Mouse (Mus musculus) limb, embryonic 14.5 days (tissue): ENCODE results near the gene Dexi. TPM values are rescaled to one million over a fixed set of nuclear protein-coding genes. Genes with fewer than 3 reads are reported as not detected.

Experiments
- ATAC-seq: fragments of 200-750 bp; cut with Nextera tagmentation; 2 replicates; pipeline ENCODE4 v1.8.0; 2017; ENCODE audit warnings: low read depth, moderate number of reproducible peaks, moderate TSS enrichment; ENCODE audit not compliant: low FRiP score
- DNase-seq: peaks from one replicate; pipeline ENCODE4 v3.0.0-alpha.2; 2015; ENCODE audit warnings: low spot score
- H3K27ac ChIP-seq: fragments of 300-500 bp; sonication (generic); replicated peaks from 2 replicates; pipeline ENCODE4 v1.5.1; 2014; ENCODE audit warnings: low read depth, mild to moderate bottlenecking, low read length, moderate library complexity, mixed read lengths
- H3K27me3 ChIP-seq: fragments of 300-500 bp; sonication (generic); 2 replicates; pipeline ENCODE4 v1.6.1; 2014; ENCODE audit warnings: low read length, mixed read lengths; ENCODE audit not compliant: control insufficient read depth, insufficient read depth
- H3K36me3 ChIP-seq: fragments of 300-500 bp; sonication (generic); 2 replicates; pipeline ENCODE4 v1.6.1; 2014; ENCODE audit warnings: mild to moderate bottlenecking, low read length, moderate library complexity, mixed read lengths; ENCODE audit not compliant: control insufficient read depth, insufficient read depth
- H3K4me1 ChIP-seq: fragments of 300-500 bp; sonication (generic); 2 replicates; pipeline ENCODE4 v1.6.1; 2014; ENCODE audit warnings: antibody characterized with exemption, low read length, mixed read lengths; ENCODE audit not compliant: control insufficient read depth, insufficient read depth
- H3K4me2 ChIP-seq: fragments of 300-500 bp; sonication (generic); replicated peaks from 2 replicates; pipeline ENCODE4 v1.6.1; 2014; ENCODE audit warnings: low read depth, mild to moderate bottlenecking, low read length, moderate library complexity; ENCODE audit not compliant: severe bottlenecking
- H3K4me3 ChIP-seq: fragments of 300-500 bp; sonication (generic); replicated peaks from 2 replicates; pipeline ENCODE4 v1.5.1; 2014; ENCODE audit warnings: low read length
- H3K9ac ChIP-seq: fragments of 300-500 bp; sonication (generic); 2 replicates; pipeline ENCODE4 v1.6.1; 2014; ENCODE audit warnings: mild to moderate bottlenecking, low read depth, low read length, moderate library complexity; ENCODE audit not compliant: severe bottlenecking
- H3K9me3 ChIP-seq: fragments of 300-500 bp; sonication (generic); 2 replicates; pipeline ENCODE4 v1.6.1; 2016; ENCODE audit warnings: low read length; ENCODE audit not compliant: control insufficient read depth
- POLR2A ChIP-seq: fragments of 200-500 bp; IDR thresholded peaks from 2 replicates; pipeline ENCODE4 v1.8.0; 2012; ENCODE audit warnings: inconsistent platforms, mild to moderate bottlenecking, moderate library complexity, borderline replicate concordance; ENCODE audit not compliant: insufficient read depth, insufficient read length; ENCODE audit errors: extremely low read depth
- WGBS: fragments of 180-500 bp; shearing (Covaris S2); extraction: QIAGEN DNeasy Blood & Tissue Kit; methylation state at CpG from one replicate; pipeline ENCODE4 v1.1.7; 2014; 5-methylcytosine and 5-hydroxymethylcytosine counted together
- polyA plus RNA-seq, 2 experiments: library from polyadenylated mRNA; depleted of rRNA in 1 of 2; stranded (reverse) in 1 of 2; unstranded in 1 of 2; fragments of >200 nt; fragmentation: Nextera tagmentation in 1 of 2; extraction: Ambion mirVana in 1 of 2; gene quantifications; 2 replicates each; pipeline versions ENCODE4 v1.2.1 to v1.2.3; 2012 to 2014

The Dexi gene
- polyA plus RNA-seq, 2 experiments: 31.5 to 51.2 TPM

- no peak for ATAC-seq
- H3K4me2 ChIP-seq: no peak overlapping the region
- no peak overlapping the region for H3K9ac ChIP-seq
- WGBS: 84% methylated on average over 7 of the region's 7 CpGs
- no peak overlapping the region for H3K4me3 ChIP-seq
- no peaks in the 10 kb centered on the region for H3K9me3 ChIP-seq
- H3K27me3 ChIP-seq: 0 out of 2 replicates have a peak, but pooled peaks cover 9% of the 10 kb centered on the region
- H3K27ac ChIP-seq: no peak overlapping the region
- no peak for TF ChIP-seq POLR2A
- H3K36me3 ChIP-seq: no peaks in the 10 kb centered on the region
- 0 out of 2 replicates have a peak, but pooled peaks cover 3% of the 10 kb centered on the region for H3K4me1 ChIP-seq
- DNase-seq: no peak
Observed at GRCm38 (mm10) chr16:10488769-10489481, 53.9 kb downstream of the Dexi start.

DNA sequence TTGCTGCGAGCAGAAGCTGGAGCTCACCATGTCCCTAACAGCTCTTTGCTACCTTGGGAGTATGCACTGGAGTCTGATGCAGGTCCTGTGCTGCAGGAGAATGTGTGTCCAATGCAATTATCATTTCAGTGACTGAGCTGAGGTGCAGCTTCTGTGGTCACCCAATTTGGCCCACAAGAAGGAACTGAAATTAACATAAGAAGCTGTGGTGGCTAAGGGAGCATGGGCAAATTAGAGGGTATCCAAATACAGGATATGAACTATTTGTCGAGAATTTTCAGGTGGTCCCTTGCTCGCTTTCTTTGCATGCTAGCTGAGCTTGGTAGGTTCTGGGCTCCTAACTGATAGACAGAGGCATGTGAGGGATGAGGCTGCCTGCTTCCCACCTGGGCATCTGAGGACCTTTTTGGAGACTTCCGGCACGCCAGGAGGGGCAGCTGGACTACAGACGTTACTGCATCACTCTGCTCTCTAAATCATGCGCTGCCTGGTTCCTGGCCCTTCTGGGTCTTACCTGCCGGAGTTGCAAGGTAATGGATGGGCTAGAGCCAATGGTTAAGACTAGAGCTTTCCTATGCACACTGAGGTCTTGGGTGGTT is 54.9 kb downstream of the Dexi start:
- Histone ChIP-seq H3K27ac (no peak overlapping the region), H3K9me3 (no peaks in the 10 kb centered on the region), H3K4me1 (0 out of 2 replicates have a peak, but pooled peaks cover 3% of the 10 kb centered on the region), H3K4me3 (no peak overlapping the region), H3K27me3 (0 out of 2 replicates have a peak, but pooled peaks cover 9% of the 10 kb centered on the region), H3K9ac (no peak overlapping the region), H3K4me2 (no peak overlapping the region), H3K36me3 (no peaks in the 10 kb centered on the region)
- WGBS: 86% methylated on average over 8 of the region's 8 CpGs
- ATAC-seq (no peak), DNase-seq (no peak)
- no peak for TF ChIP-seq POLR2A

GRCm38 (mm10) chr16:10486993-10487392 is 55.9 kb downstream of the Dexi start:
- H3K4me3 ChIP-seq: no peak overlapping the region
- no peak overlapping the region for H3K9ac ChIP-seq
- H3K27ac ChIP-seq: no peak overlapping the region
- no peak overlapping the region for H3K4me2 ChIP-seq
- H3K27me3 ChIP-seq: 0 out of 2 replicates have a peak, but pooled peaks cover 9% of the 10 kb centered on the region
- H3K4me1 ChIP-seq: 0 out of 2 replicates have a peak, but pooled peaks cover 3% of the 10 kb centered on the region
- no peak for ATAC-seq
- H3K36me3 ChIP-seq: no peaks in the 10 kb centered on the region
- TF ChIP-seq POLR2A: no peak
- no peaks in the 10 kb centered on the region for H3K9me3 ChIP-seq
- DNase-seq: no peak
- 52% methylated on average over 3 of the region's 3 CpGs for WGBS

DNA sequence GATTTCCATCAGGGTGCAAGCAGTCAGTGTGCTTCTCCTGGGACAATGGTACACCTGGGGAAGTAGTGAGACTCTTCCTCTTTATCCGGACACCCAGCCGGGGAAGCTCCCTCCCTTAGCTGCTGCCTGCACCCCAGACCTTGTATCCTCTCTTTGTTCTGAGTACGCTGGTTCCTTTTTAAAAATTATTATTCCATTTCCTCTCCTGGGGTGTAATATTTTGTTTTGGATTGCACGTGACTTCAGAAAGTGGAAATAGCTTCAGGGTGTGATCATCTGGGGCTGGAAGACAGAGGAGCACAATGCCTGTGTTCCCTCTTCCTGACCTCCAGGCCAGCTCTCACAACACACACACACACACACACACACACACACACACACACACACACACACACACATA is 60.5 kb downstream of the Dexi start:
- Histone ChIP-seq H3K27ac (no peak overlapping the region), H3K9me3 (no peaks in the 10 kb centered on the region), H3K4me3 (no peak overlapping the region), H3K4me1 (no peaks in the 10 kb centered on the region), H3K36me3 (no peaks in the 10 kb centered on the region), H3K4me2 (no peak overlapping the region), H3K27me3 (no peaks in the 10 kb centered on the region), H3K9ac (no peak overlapping the region)
- DNase-seq (no peak), ATAC-seq (no peak)
- no peak for TF ChIP-seq POLR2A
- 66% methylated on average over 4 of the region's 4 CpGs for WGBS

DNA sequence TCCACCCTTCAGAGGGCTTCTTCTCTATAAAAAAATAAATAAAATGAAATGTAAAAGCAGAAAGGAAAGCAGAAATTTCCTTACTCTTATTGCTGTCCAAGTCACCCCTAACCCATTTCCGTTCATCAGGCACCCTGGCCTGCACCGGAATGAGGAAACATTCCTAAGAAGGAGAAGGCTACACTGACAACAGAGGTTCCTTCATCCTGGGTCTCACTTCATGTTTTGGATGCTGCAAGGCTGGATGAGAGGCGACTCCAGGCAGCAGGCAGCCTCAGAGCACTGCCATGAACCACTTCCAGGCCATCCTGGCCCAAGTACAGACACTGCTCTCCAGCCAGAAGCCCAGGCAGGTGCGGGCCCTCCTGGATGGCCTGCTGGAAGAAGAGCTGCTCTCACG is 63.0 kb downstream of the Dexi start, which contains the start of gene Ciita:
Gene Ciita, plus strand, starts transcription at position 203 of the 400 bp plus-strand sequence.
- Histone ChIP-seq H3K9me3 (no peaks in the 10 kb centered on the region), H3K4me2 (no peak within 1 kb of the TSS), H3K4me1 (no peaks in the 10 kb centered on the region), H3K9ac (no peak within 1 kb of the TSS), H3K27ac (no peak within 1 kb of the TSS), H3K27me3 (no peaks in the 10 kb centered on the region), H3K36me3 (no peaks in the 10 kb centered on the region), H3K4me3 (no peak within 1 kb of the TSS)
- TF ChIP-seq POLR2A: no peak
- DNase-seq (no peak), ATAC-seq (no peak)
- 77% methylated on average over 5 of the region's 5 CpGs for WGBS
